Mouse (Mus musculus): Measurements from ENCODE around the gene Hsp90ab1. TPM values are rescaled to one million over a fixed set of nuclear protein-coding genes. Genes with fewer than 3 reads are reported as not detected.

Hsp90ab1 gene
- total and polyA plus RNA-seq, 3 experiments = 464 to 1,319 (median 1,183) TPM

DNA sequence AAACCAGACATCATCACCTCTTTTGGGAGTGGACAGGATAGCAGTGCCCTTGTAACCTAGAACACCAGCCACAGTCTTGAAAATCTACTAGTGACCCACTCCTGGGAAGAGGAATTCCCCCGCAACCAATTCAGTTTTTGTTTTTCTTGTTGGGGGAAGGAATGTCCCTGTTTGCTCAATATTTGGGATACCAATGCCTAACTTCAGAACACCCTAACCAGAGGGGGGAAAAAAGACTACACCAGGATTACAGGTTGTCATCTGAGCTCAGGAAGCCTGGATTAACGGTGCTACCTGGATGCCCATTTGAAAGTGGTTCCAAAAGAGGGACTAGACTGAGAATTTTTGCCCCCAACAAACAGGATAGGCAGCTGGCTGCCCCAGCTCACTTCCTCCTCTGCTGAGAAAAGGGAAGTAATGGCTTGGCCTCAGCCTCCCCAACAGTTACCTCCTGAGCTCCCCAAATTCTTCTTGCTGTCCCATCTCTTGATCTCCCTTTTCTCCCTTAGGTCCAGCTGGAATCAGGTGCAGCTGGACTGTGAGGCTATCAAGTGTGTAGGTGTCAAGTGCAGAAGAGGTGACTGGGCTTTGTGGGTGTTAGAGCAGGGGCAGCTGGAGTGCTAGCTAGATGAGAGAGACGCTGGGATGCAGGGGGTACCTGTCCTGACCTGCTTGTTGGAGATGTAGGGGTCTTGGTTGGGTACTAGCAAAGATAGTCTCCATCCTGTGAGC, 16.4 kb downstream of the Hsp90ab1 start:
- Histone ChIP-seq H3K27me3 (ENCODE audit: control insufficient read depth, insufficient read depth, low read length) (no peaks in the 10 kb centered on the region), H3K4me1 (ENCODE audit: control insufficient read depth, insufficient read depth, low read length) (peaks cover 4% of the 10 kb centered on the region; the same call in 1 of the 2 replicates)

GRCm38 (mm10) chr17:45556107-45556489, 17.0 kb downstream of the Hsp90ab1 start:
- DNase-seq = no peak
- Histone ChIP-seq H3K9ac (ENCODE audit: low read depth, low read length) (peak overlapping the region; percentile 66), H3K27me3 (ENCODE audit: control insufficient read depth, insufficient read depth, low read length) (no peaks in the 10 kb centered on the region), H3K4me3 (peak overlapping the region; percentile 89), H3K27ac (peak overlapping the region; percentile 47), H3K36me3 (ENCODE audit: control insufficient read depth, insufficient read depth, low read length) (no peaks in the 10 kb centered on the region), H3K79me2 (replicated peaks; ENCODE audit: control insufficient read depth, insufficient read depth, low read length) (no peaks in the 10 kb centered on the region), H3K4me1 (ENCODE audit: control insufficient read depth, insufficient read depth, low read length) (peaks cover 4% of the 10 kb centered on the region; the same call in 1 of the 2 replicates)
- intact Hi-C loops (cut with DNase I) = no loop called here
- TF ChIP-seq EP300 (IDR thresholded peaks at IDR 0.05; ENCODE audit: insufficient read depth, low read depth, low read length) (no peak), POLR2A (IDR thresholded peaks at IDR 0.05; ENCODE audit: insufficient read depth, low read depth, low read length) (no peak), CTCF (IDR thresholded peaks at IDR 0.05) (no peak)
- 4% methylated on average over 14 of the region's 14 CpGs for WGBS

More for the DNA sequence above, 16.4 kb downstream of the Hsp90ab1 start:
- no peak for TF ChIP-seq POLR2A (IDR thresholded peaks at IDR 0.05; ENCODE audit: insufficient read depth, low read depth, low read length)
- no peak for TF ChIP-seq EP300 (IDR thresholded peaks at IDR 0.05; ENCODE audit: insufficient read depth, low read depth, low read length)
- no peak for TF ChIP-seq CTCF (IDR thresholded peaks at IDR 0.05)
- WGBS = 56% methylated on average over 3 of the region's 3 CpGs
- H3K9ac ChIP-seq (ENCODE audit: low read depth, low read length) = peak overlapping the region; percentile 19; the same call in 1 of the 2 replicates
- intact Hi-C loops (cut with DNase I) = no loop called here
- H3K36me3 ChIP-seq (ENCODE audit: control insufficient read depth, insufficient read depth, low read length) = no peaks in the 10 kb centered on the region
- H3K4me3 ChIP-seq = peak overlapping the region; percentile 89
- H3K79me2 ChIP-seq (replicated peaks; ENCODE audit: control insufficient read depth, insufficient read depth, low read length) = no peaks in the 10 kb centered on the region
- H3K27ac ChIP-seq = no peak overlapping the region
- DNase-seq = peak; percentile 31

DNA sequence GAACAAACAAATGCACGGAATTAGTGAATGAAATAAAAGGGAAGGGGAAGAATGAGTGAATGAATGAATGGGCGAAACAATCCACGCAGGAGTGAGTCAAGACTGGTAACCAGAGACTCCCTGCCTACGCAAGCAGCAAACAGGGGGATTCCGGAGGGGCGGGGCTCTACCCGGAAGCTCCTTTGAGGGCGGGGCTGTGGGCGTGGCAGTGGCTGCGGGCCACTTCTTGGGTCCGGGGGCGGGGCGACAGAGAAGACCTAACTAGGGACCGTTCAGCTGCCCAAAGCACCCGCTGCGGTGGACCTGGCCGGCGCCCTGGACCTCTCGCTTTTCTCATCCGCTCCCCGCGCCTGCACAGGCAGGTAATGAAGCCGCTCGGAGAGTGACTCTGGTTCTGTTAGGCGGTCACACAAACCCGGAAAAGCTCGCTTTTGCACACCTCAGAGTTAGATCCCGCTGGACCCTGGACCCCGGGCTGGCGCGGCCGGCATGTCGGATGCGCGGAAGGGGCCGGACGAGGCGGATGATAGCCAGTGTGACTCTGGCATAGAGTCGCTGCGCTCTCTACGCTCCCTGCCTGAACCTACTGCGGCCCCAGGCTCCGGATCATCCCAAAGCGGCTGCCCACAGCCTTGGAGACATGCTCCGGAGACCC, 17.5 kb downstream of the Hsp90ab1 start, which contains the start of gene Nfkbie:
TSS of gene Nfkbie (plus strand) at position 252 of the 655 bp plus-strand sequence.
- intact Hi-C loops (cut with DNase I) = loop anchor here (2.0 kb wide), 1 partner anchor 49 kb away; the partner anchor contains the start of gene Aars2
- peak within 1 kb of the TSS; percentile 89 for H3K4me3 ChIP-seq
- WGBS = under 1% methylated on average over 45 of the region's 45 CpGs
- no peaks in the 10 kb centered on the region for H3K27me3 ChIP-seq (ENCODE audit: control insufficient read depth, insufficient read depth, low read length)
- no peak for TF ChIP-seq EP300 (IDR thresholded peaks at IDR 0.05; ENCODE audit: insufficient read depth, low read depth, low read length)
- TF ChIP-seq POLR2A (IDR thresholded peaks at IDR 0.05; ENCODE audit: insufficient read depth, low read depth, low read length) = peak; percentile 74
- no peaks in the 10 kb centered on the region for H3K36me3 ChIP-seq (ENCODE audit: control insufficient read depth, insufficient read depth, low read length)
- H3K9ac ChIP-seq (ENCODE audit: low read depth, low read length) = peak within 1 kb of the TSS; percentile 66
- H3K79me2 ChIP-seq (replicated peaks; ENCODE audit: control insufficient read depth, insufficient read depth, low read length) = no peaks in the 10 kb centered on the region
- peaks cover 4% of the 10 kb centered on the region; the same call in 1 of the 2 replicates for H3K4me1 ChIP-seq (ENCODE audit: control insufficient read depth, insufficient read depth, low read length)
- peak; percentile 95 to 97 for DNase-seq
- peak within 1 kb of the TSS; percentile 47 for H3K27ac ChIP-seq

DNA sequence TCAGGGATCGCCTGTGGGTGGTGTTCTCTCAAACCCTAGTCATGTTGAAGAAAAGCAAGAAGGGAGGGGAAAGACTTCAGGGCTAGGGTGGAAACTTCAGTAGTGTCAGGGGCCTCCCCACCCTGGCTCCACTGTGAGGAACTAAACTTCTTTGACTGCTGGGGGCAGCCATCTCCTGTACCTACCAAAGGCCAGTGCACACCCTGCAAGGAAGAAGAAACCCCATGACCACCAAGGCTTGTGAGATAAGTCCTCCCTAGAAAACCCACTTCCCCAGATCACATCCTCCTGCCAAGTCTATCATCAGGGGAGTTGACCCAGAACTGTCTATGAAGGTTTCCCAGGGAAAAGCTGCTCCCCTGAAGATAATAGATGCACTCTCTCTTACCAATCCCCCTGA, 18.7 kb downstream of the Hsp90ab1 start:
- intact Hi-C loops (cut with DNase I) = loop anchor here (2.0 kb wide), 1 partner anchor 48 kb away; the partner anchor contains the start of gene Aars2
- Histone ChIP-seq H3K4me1 (ENCODE audit: control insufficient read depth, insufficient read depth, low read length) (peaks cover 4% of the 10 kb centered on the region; the same call in 1 of the 2 replicates), H3K36me3 (ENCODE audit: control insufficient read depth, insufficient read depth, low read length) (no peaks in the 10 kb centered on the region), H3K27me3 (ENCODE audit: control insufficient read depth, insufficient read depth, low read length) (no peaks in the 10 kb centered on the region), H3K27ac (no peak overlapping the region), H3K9ac (ENCODE audit: low read depth, low read length) (no peak overlapping the region), H3K79me2 (replicated peaks; ENCODE audit: control insufficient read depth, insufficient read depth, low read length) (no peaks in the 10 kb centered on the region), H3K4me3 (no peak overlapping the region)
- WGBS = 45% methylated on average over 1 of the region's 1 CpGs
- no peak for DNase-seq
- TF ChIP-seq CTCF (IDR thresholded peaks at IDR 0.05) (no peak), EP300 (IDR thresholded peaks at IDR 0.05; ENCODE audit: insufficient read depth, low read depth, low read length) (no peak), POLR2A (IDR thresholded peaks at IDR 0.05; ENCODE audit: insufficient read depth, low read depth, low read length) (no peak)

- no peak overlapping the region for H3K4me3 ChIP-seq
- TF ChIP-seq CTCF (IDR thresholded peaks at IDR 0.05) = no peak
- intact Hi-C loops (cut with DNase I) = no loop called here
- H3K27ac ChIP-seq = no peak overlapping the region
- peaks cover 4% of the 10 kb centered on the region; the same call in 1 of the 2 replicates for H3K4me1 ChIP-seq (ENCODE audit: control insufficient read depth, insufficient read depth, low read length)
- H3K79me2 ChIP-seq (replicated peaks; ENCODE audit: control insufficient read depth, insufficient read depth, low read length) = no peaks in the 10 kb centered on the region
- H3K9ac ChIP-seq (ENCODE audit: low read depth, low read length) = no peak overlapping the region
- H3K36me3 ChIP-seq (ENCODE audit: control insufficient read depth, insufficient read depth, low read length) = no peaks in the 10 kb centered on the region
- WGBS = 79% methylated on average over 3 of the region's 3 CpGs
- no peak for DNase-seq
- peaks cover 7% of the 10 kb centered on the region for H3K27me3 ChIP-seq (ENCODE audit: control insufficient read depth, insufficient read depth, low read length)
These were observed 20.0 kb downstream of the Hsp90ab1 start for GRCm38 (mm10) chr17:45553065-45553464.
